Mouse (Mus musculus) kidney, postnatal 25 days (tissue): ENCODE measurements around the gene Fezf1.
A peak's percentile ranks its signal among the peaks of the same experiment; 100 is the strongest.

Source experiments
- DNase-seq, 2 experiments: peaks; one replicate each; pipeline ENCODE4 v3.0.0; 2021; ENCODE audit warnings: mixed read lengths in 2 of 2

The Fezf1 gene

DNA sequence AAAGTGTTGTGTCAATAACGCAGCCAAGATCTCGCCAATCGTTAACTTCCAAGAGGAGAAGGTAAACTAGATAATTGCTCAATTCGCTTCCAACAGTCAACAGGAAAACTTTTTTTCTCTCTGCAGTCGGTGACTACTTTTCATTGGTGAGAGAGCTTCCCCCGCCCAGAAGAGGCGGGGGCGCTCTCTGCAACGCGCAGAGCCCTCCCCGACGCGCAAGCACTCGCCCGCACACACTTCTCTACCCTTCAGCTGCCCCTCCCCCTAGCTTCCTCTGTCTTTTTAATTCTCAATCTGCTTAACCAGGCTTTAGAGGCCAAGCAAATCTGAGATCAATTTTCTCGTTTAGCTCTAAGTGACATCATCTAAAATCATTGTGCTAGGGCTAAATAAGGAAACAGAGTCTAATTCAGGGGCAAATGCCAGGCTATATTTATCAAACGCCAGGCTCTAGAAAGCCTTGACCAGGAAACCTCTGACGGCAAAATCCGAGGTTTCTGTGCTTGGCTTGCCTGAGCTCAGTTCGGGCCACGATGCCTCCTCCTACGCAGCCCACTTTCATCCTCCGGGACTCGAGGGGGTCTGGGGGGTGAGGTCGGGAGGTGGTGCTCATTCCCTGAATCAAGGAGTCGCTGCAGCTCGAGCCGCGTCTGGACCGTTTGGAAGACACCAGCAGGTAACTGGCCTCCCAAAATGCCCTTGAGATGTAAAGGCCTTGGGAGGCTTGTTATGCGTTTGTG lies at the start of gene Fezf1:
Gene Fezf1 (minus strand): TSS at position 50 of the 740 bp plus-strand sequence.
- no peak for DNase-seq

- DNase-seq, result no peak
Observed at GRCm38 (mm10) chr6:23294685-23295084, 46.5 kb upstream of the Fezf1 start.

DNA sequence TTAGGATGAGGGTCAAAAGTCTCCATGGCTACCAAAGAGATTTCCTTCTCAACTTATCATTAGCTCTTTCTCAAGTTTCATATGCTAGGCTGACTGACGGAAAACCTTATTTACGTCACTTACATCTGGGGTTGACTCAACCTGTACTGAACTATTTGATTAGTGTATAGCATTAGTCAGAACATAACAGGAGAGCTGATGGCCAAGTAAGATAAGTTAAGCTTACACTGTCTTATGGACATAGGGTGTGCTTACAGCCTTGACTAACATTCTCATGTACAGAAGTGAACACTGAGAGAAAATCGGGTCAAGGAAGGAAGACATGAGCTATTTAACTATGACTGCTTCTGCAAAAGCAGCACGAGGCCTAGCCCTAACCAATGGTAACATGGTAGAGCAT lies 40.6 kb upstream of the Fezf1 start:
- no peak for DNase-seq

DNA sequence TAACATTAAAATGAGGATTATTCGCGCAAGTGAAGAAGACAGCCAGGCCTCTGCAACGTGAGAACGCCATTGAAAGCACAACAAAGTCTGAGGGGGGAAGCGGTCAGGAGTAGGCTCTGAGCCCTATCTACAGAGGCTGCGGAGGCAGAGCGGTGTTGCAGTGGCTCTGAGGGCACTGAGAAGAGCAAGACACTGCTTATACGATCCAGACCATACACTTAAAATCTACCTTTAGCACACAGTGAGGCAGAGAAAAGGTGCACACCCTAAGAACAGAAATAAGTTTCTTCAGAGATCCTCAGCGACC lies 33.3 kb upstream of the Fezf1 start:
- DNase-seq, result no peak

DNA sequence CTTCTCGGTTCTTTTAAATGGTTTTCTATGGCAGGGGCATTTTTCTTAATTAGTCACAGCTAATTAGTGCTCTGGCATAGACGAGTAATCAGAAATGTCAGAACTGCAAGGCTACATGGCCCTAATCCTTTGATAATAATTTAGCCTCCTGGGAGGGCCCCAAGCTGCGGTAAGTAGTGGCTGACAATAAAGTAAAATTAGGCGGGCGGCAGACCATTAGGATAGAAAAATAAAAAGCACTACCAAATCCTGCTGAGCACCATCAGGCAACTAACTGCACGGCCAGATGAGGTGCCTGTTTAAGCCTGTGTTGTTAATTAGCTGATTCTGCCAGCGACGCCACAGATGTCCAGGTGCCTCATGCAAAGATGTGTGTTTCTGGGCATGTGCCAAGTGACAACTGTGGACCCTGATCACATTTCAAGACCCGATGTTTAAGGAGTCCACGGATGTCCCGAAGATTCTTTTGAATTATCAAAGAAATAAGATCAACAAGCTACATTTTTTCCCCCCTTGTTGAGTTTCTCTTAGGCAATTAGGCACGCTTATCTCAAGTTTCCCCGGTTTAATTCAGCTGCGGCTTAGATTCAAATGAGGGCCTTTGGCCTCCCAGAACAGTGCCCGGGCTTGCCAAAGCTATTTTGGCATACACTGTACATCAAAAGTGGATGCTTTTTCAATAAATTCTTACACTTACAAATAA lies 32.8 kb upstream of the Fezf1 start:
- DNase-seq, result no peak

GRCm38 (mm10) chr6:23273483-23273882 lies 25.3 kb upstream of the Fezf1 start:
- DNase-seq, result no peak

- DNase-seq, result no peak
Observed at GRCm38 (mm10) chr6:23272979-23273378, 24.8 kb upstream of the Fezf1 start.

DNA sequence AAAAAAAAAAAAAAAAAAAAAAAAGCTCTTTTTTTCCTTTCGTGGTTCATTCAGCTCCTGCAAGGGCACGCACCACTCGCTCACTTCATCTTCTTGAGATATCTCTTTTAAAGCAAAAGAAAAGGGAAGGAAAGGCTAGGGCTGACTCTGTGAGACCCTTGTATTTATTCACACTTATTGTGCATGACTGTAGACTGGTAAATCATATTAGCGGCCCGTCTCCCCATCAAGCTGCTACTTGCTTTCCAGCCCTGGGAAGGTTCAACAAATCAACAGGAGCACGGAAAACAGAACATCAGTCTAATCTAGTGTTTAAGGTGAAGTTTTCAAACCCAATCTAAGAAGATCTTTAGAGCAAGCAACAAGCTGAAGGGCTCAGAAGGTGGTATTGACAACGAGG lies 24.4 kb upstream of the Fezf1 start:
- DNase-seq, result no peak

DNA sequence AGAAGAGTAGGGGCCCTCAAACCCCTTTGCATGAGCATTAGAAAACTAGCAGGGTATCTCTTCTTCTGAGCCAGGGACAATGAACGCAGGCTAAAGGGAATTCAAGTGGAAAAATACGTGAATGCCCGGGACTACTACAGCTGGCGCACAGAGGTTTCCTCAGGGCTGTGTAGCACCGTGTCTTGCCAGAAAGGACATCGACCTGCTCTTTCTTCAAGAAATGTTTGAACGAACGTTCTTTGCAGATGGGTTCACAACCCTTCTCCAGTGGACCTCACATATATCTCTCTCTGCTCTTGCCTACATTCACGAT lies 12.5 kb upstream of the Fezf1 start:
- DNase-seq, result no peak

DNA sequence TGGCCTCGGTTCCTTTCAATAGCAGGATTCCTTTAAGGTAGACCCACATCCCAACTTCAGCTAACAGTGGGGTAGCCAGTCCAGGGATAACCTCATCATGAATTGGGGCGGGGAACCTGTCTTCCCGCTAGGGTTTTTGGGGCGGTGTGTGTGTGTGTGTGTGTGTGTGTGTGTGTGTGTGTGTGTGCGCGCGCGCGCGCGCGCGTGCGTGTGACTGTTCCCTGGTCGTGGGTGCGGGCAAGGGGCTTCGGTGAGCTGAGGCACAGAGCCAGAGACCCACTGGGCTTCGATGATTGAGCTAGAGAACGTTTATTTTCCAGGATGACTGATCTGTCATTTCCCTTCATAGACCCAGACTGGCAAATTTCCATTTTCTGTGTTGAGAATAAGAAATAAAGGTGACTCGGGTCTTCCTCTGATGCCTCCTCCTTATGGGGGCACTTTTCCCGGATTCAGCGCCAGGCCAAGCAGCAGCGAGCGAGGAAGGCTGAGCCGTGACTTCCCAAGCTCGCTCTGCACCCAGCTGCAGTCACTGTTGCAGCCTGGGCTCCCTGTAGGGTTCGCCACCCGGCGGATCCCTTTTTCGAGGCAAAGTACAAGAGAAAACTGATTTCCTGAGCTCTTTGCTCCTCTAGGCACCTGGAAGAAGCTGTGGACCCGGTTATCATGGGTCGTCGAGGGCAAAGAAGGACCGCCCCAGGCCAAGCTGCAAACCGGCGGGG lies 12.0 kb upstream of the Fezf1 start:
- DNase-seq, result no peak

GRCm38 (mm10) chr6:23257981-23258380 lies 9.8 kb upstream of the Fezf1 start:
- DNase-seq, result no peak

- no peak for DNase-seq
Observed at GRCm38 (mm10) chr6:23255161-23255560, 7.0 kb upstream of the Fezf1 start.

DNA sequence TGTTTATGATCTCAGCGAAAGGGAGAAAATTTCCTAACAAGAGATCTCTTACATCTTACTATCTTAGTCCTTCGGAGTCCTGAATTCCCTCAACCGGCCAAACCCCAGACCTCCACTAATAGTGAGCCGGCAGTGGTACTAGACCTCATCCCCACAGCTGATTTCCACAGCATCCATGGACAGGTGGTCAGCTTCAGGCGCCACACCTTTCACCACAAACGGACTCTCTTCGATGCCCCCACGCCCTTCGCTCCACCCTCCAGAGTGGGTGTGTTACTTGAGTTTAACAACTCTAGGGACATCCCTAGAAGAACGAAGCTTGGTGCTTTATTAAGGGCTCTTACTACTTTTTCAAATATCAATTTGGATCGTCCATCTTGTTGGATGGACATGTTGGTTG lies 6.5 kb upstream of the Fezf1 start:
- no peak for DNase-seq

GRCm38 (mm10) chr6:23253353-23254311 lies 5.5 kb upstream of the Fezf1 start:
- DNase-seq, result peak in 1 of 2 experiments; percentile 44

DNA sequence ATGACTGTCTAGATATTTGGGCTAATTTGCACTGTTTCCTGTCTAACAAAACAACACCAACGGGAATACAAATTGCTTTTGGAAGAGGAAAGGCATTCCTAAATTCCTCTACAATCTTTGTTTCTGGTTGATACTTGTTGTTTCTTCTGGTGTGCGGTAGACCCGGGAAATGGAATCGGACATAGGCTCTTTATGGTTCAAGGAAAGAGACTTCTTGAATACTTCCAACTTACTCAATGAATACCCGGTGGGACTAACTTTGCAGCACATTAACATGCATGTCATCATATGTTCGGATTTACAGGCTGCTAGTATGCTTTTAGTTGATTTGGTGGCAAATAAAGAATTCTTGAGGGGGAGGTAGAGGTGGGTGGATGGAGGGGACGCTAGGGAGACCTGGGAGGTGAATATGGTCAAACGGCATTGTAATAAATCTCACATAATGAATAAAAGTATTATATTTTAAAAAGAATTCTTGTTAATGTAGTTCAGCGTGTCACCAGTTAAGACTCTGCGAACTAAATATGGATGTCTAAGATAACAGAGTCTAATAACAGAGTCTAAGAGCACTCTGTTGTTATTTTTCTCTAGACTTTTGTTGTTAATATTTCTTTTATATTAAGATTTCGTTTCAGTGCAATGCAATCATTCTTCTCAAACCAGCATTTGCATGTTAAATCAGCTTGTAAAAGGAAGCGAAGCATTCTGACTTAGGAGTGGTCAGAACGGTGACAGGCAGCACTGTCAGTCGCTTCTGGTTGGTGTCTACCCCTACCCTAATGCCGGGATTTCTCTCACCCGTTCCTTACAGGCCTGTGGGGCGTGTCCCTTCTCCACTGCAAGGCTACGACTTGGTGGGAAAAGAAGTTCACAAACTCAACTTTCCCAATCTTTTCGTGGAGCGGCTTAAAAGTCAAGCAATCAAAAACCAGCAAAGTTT lies 4.3 kb upstream of the Fezf1 start:
- no peak for DNase-seq

GRCm38 (mm10) chr6:23251431-23251830 lies 3.3 kb upstream of the Fezf1 start:
- DNase-seq, result no peak

- no peak for DNase-seq
Observed at GRCm38 (mm10) chr6:23250288-23250955, 2.3 kb upstream of the Fezf1 start.

DNA sequence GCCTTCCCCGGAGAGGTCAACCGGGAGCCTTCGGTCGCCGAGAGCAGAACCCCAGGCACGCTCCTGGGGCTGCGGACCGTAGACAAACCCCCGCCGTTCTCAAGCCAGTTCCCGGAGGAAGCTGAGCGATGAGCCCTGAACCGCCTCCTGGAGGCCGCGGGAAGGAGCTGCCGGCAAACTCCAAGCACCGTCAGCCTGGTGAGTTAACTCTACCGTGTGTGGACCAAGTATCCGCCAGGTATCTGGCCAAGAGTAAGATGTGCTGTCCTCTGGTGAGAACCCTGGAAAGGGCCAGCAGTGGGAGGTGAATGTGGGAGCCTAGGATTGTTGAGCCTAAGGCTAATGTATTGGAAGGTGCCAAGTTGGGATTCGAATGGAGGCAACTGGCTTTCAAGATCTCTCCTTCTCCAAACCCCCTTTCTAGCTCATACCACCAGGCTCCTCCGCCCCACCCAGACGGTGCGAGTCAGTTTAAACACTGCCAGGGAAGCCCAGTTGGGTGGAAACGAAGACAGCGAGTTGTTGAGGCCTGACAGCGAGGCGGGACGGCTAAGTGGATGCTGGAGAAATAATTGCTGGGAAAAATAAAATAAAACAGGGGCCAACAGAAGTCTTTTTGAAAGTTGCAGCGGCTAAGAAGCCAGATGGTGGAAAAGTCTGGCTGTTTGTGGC lies 1.6 kb upstream of the Fezf1 start:
- DNase-seq, result no peak

- no peak for DNase-seq
Observed at GRCm38 (mm10) chr6:23249053-23249401, 865 bp upstream of the Fezf1 start.

- DNase-seq, result peak in 1 of 2 experiments; percentile 38
Observed at GRCm38 (mm10) chr6:23247512-23248312, 450 bp downstream of the Fezf1 start.
